Mouse (Mus musculus) thymus, postnatal 10 days (tissue): ENCODE measurements around the gene Cux2.
A peak's percentile ranks its signal among the peaks of the same experiment; 100 is the strongest.

Experiments
- DNase-seq, 2 experiments: peaks; one replicate each; pipeline ENCODE4 v3.0.0; 2021; ENCODE audit warnings: low spot score in 2 of 2

Gene Cux2

DNA sequence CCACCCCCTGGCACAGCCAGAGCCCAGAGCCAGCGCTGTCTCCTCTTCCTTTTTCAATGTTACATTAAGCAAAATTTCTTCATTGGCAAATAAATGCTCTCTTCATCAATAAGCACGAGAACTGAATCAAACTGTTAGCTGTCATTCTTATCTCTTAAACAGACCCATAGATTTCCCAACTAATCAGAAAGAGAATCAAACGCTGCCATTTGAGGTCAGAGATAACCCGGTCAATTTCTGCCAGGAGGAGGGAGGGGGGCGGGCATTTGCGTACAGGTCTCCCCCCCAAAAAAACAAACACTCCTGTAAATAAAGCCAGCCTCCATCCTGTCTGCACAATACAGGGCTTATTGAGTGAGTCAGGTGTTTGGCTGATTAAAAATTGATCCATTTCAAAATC lies 33.2 kb downstream of the Cux2 start:
- no peak for DNase-seq

DNA sequence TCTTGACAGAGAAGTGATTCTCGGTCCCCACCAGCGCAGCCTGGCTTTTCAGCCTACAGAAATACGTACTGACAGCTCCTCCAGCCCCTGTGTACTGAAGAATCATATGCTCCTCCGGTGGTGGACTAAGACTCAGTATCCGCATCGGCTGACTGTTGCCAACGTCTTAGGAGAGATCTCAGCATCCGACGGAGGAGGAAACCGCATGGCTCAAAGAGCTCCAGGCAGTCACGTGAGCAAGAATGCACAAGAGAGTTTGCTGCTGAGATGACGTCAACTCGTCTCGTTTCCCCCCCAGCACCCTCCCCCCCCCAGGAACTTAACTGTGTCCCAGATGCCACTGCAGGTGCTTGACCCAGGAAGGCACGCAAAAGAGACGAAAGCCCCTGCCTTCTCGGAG lies 34.8 kb downstream of the Cux2 start:
- no peak for DNase-seq

DNA sequence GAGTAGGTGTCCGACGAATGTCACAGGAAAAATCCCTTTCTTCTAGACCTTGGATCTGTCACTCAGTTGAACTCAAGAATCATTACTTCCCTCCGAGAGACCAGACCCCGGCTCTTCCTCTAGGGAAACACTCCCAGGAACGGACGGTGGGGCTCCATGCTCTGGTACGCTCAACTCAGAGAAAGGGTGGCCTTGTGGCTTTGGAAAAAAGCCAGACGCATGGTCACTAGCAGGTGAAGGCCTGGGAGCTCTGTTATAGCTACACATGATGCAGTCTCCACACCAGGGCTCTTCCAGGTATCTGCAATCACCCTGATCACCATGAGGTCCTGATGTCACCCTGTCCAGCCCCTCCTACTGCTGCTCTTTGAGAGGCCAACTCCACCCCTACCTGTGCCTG lies 35.2 kb downstream of the Cux2 start:
- DNase-seq, result no peak

DNA sequence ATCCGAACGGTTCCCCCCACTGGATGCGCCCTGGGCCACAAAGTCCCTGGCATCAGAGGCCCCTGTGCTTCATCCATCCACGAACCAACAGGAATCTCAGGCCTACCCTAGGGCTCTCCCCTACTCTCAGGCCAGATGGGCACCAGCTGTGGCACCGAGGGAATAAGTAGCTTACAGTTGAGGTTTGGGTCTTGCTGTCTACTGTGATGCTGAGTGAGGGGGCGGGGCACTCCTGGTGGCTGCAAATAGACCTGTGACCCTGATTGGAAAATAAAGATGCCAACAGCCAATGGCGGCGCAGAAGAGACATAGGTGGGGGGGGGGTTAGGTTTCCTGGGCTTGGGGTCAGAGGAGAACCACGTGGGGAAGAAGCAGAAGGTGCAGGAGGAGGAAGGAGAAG lies 38.6 kb downstream of the Cux2 start:
- DNase-seq, result no peak

DNA sequence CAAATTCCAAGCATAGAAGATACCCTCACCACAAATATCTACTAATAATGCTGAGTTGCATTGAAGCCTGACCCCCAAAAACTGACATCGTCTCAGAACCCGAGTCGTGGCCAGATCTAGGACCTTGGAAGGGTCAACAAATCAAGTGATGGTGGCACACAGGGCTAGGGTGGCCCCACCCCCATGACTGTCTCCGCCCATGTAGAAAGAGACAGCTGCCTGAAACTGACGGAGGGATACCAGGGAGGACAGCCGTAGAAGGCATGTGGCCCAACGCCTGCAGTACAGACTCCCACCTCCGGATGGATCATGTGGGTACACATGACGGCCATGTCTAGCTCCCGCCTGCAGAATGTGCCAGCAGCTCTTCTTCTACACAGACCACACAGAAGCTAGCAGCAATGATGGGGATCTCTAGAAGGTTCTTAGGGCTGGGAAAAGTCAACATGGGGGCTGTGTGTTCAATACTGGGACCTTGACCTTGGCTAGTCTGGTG lies 41.9 kb downstream of the Cux2 start:
- DNase-seq, result no peak

DNA sequence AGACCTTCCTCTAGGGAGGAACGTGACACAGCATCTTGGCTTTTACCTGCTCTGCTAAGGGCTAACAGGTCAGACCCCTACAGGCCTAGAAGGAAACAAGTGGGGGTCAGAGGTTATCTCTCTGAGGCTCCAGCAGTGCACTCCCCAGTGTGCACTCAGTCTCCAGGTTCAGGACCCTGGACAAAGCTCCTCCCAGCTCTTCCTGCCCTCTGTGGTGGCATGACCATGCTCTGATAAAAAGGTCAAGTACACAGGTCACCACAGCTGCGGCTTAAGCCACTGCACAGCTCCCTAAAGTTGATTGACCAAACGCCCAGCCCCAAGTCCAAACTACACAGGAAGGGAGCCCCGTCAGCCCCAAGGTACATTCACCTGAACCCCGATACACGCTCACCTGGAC lies 46.4 kb downstream of the Cux2 start:
- no peak for DNase-seq

DNA sequence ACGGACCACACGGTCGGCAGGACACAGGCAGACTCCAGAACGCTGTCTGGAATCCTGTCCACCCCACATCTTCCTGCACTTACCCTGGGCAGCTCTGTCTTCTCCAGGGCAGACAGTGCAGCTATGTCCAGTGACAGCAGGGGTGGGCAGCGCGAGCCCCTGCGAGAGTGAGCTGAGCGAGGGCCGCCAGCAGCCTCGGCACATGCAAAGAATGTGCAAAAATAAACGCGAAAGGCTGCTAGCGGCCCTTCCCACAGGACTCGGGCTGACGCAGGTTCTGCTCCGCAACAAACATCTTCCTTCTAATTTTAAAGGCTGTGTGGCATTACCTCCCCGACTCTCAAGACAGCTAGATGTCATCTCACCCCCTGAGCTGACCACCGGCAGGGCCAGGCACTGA lies 47.8 kb downstream of the Cux2 start:
- DNase-seq, result no peak

DNA sequence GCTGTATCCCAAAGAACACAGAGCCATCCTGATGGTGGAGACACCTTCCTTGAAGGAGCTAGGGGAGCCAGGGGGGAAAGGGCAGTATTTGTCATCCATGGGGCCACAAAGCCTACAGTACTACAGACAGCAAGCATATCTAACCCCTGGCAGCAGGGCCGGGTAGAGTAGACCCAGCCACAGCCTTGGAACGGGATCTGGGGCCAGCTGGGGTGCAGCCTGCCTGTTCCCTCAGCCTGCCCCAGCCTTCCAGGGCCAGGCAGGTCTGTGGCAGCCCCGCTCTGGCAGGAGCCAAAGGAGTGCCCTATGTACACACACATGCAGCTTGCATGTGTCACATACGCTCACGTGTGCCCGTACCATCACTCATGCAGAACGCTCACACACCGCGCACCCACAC lies 48.6 kb downstream of the Cux2 start:
- no peak for DNase-seq

DNA sequence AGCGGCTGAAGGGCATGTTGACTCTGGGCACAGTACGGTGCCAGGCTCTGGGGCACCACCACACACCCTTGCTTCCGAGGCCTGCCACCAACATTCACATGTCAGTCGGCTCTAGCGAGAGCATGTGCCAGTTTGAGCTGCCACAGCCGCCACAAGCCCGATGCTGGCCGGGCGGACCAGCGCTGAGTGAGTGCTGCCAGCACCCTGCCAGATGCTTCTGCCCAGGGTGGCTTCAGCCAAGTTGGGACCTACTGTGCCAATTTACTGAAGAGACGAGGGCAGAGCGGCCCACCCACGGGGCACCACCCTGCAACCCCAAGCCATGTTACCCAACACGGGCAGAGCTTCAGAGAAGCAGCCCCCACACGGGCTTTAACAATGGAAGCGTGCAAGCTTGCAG lies 49.5 kb downstream of the Cux2 start:
- no peak for DNase-seq

DNA sequence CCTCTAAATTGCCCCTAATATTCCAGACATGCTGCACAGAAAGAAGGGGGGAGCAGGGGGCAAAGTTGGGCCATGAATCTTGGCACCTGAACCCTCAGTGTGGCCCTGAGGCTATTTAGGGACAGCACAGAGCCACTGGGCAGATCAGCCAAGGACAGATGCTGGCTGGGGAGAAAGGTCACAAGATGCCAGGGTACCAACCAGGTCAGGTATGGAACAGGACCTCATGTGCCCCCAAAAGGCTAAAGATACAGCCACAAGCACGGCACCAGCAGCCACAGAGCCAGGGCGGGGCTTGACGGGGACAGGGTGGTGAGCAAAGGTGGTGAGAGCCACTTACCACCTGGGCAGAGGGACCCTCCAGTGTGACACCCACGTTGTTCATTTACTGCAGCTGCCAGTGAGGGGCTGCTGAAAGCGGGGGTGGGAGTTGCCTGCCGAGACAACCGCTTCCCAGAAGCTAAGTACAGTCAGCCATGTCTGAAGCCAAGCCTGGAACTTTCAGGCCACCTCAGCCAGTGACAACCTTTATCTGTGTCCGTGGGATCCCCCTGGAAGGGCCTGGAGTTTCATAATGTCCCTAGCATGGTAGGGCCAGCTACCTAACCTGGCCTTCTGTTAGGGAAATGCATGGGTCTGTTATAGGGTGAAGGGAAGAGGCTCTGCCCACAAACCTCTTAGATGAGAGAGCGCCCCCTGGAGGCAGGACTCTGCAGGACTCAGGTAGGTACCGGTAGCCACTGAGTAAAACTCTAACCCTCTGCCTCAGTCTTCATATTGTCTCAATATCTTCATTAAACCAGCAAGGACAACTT lies 50.7 kb downstream of the Cux2 start:
- DNase-seq, result peak; percentile 23 to 85

DNA sequence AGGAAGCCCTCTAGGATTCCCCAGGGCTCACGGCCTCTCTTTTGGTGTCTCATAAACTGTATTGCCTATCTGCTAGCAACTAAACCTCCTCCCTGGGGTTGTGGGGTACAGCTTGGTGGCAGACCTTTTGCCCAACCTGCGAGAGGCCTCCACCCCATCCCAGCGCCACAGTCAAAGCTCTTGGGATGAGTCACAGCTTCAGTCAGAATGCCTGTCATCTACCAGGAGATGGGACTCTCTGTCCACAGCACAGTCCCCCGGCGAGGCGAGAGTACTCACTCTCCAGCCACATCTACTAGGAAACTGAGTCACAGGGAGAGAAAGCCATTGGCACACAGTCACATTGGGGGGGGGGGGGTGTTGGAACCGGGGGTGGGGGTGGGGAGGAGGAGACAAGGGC lies 51.6 kb downstream of the Cux2 start:
- no peak for DNase-seq

DNA sequence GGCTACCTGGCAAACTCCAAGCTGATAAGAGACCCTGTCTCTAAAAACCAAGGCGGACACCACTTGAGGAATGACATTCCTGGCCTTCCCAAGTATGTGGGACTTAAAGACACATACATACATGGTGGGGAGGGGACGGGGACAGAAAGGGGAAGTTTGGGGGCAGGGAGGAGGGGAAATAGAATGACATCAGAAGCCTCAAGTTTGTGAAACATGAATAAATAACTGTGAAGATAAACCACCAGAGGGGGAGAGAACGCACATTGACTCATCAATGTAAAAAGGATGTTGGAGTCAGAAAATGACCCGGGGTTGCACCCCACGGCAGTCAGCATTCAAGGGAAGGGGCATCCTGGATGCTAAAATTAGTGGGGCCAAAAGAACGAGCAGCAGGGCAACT lies 53.2 kb downstream of the Cux2 start:
- no peak for DNase-seq

DNA sequence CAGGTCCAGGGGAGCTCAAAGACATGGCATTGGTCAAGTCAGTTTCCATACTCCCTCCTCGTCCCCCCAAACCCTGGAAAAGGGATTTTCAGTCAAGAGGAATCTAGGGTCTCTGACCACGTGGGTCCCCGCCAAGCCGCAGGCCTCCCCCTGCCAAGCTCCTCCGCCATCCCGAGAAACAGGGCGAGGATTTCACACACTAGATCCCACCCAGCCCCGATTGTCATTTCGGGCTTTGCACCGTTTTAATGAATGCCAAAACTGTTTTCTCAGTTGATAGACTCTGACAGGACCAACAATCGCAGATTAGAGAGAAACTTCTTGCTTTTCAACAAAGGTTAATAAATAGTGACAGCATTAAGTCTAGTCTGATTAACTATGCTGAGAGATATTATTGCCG lies 55.1 kb downstream of the Cux2 start:
- DNase-seq, result no peak

DNA sequence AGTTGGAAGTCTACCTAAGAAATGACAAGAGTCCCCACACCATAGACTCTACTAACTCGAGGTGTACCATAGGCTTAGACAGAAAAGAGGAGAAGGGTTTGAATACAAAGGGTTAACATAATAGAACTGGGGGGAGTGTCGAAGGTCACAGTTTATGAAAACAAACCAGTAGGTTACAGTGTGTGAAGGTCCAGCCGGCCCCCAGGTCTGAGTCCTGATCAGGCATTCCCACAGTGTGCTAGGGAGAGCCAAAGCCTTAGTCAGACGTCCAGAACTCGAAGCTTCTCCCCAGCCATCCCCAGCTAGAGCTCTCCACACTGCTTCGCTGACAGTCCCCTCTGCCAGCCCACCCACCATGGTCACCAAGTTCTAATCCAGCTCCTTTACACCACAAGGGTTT lies 58.0 kb downstream of the Cux2 start:
- no peak for DNase-seq

DNA sequence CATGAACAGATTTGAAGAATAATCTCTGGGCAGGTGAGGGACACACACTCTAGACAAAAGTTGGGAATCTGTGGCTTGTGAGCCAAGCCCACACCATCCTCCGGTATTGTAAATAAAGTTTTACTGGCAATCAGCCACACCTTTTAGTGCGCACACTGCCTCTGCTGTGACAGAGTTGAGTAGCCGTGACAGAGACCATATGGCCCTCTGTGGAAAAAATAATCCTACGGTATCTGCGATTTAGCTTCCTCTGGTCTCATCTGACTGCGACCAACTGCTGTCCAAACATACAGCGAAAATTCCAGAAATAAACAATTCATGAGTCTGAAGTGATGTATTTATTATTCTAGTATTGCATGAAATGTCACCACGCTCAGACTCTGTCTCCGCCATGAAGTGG lies 64.0 kb downstream of the Cux2 start:
- DNase-seq, result no peak

DNA sequence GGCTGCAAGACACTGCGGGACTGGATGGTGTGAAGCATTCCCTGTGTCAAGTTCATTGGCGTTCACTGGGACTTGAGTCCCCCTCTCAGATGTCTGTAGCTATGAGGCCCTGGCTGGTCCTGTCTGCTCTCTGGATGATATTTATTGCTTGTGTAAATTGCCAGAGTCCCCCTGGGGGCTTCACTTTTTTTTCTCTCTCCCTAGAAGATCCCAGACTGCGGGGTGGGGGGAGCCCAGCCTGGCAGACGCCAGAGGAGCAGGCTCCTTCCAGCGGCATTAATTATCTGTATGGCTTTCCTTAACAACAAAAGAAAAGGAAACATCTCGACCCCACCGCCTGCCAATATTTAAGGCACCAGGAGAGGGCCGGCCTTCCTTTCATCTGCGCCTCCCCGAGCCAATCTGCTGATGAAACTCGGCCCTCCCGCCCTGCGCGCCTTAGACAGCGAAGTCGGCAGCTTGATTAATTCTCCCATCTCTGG lies 68.2 kb downstream of the Cux2 start:
- no peak for DNase-seq

DNA sequence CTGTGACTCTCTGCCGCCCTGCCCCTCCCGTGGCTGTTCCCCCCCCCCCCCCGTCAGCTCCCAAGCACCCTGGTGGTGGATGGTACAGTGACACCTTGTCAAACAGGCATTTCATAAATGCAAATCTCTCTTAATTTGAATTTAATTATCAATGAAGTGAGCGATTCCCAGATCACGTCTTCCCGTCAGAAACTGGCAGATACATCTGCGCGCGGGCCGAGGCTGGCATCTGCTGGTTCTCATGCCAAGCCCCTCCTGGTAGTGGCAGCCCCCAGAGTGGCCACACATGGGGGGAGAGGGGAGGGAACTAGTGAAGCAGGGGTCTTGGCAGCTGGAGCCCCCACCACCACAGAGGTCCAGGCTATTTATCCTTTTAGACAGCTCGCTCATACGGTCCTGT lies 73.6 kb downstream of the Cux2 start:
- no peak for DNase-seq

DNA sequence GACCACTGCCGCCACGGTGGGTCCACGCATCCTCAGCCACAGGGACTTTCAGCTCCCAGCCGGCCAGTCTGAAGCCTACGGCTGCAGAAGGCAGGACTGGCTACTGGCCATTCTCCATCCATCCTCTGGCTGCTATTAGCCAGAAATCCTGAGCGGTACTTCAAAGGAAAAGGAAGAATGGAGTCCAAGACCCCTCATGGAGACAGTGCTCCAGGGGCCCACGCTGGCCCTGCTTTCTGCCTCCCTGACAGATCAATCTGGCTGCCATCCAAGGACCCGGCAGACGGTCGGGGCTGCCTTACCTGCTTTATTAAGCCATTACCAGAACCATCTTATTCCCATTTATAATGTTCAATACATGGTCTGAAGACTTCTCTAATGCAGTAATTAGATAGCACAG lies 76.4 kb downstream of the Cux2 start:
- no peak for DNase-seq

DNA sequence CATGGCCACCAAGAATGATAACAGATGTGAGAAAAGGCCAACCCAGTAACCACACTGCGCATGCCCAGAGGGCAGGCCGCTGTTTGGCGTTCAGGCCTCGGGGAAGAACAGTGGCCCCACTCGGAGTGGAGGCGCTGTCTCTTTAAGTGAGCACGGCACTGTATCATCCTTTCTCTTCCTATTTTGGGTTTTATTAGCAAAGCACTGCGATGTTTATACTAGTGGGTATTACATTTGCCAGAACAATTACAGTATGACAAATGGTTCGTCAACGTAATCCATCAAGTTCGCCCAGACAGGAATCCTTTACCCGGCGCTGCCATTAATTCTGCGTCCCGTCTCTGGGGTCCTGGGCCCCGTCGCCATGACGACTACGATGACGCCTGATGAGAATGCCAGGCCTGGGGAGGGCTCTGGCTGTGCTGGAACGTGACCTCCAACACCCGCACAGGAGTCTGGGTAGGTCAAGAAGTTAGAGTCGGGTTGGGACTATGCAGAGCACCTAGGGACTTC lies 77.2 kb downstream of the Cux2 start:
- no peak for DNase-seq

DNA sequence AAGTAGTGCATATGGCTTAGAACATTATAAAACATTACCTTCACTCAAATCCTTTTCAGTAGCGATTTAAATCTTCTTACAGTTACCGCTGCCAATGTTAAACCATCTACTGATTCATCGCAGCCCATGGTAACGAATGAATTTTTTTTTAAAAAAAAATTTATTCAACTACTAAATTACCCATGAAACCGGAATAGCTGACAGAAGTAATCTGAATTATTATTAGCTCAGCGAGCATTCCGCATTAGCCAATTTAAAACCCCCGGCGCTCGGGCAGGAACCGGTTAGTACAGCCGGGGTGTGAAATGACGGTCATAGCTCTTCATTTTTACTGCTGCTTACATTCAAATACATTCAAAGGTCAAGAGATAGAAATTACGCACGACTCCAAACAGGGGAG lies 80.9 kb downstream of the Cux2 start:
- no peak for DNase-seq

DNA sequence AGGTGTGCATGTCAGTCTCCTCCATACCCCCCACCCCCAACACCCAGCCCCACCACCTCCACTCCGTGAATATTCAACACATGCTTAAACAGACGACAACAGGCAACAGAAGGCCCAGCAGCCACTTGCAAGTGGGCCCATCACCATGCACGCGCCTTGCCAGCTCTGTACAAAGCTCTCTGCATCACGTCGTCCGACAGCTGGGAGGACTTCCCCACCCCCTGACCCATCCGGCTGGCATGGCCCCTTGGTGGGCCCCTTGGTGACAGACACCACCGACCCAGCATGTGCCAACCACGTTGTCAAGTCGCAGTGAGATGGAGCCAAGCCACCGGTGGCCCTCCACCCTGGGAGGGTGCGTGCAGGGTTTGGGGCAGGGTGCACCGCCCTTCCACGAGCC lies 81.5 kb downstream of the Cux2 start:
- DNase-seq, result no peak

DNA sequence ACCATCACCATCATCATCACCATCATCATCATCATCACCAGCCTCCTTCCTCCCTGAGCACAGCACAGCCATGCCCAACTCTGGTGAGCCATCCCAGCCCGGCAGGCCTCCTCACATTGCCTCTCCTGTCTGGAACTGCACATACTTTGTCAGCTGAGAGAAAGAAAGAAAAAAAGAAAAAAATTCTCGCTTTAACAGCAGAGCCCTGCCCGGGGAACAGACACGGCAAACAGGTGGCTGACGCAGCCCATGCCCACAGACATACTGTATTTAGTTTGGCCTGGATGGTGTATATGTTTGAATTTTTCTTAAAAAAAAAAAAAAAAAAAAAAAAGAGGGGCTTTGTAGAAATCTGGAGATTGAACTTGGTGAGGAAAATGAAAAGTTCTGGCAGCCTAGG lies 82.4 kb downstream of the Cux2 start:
- no peak for DNase-seq

DNA sequence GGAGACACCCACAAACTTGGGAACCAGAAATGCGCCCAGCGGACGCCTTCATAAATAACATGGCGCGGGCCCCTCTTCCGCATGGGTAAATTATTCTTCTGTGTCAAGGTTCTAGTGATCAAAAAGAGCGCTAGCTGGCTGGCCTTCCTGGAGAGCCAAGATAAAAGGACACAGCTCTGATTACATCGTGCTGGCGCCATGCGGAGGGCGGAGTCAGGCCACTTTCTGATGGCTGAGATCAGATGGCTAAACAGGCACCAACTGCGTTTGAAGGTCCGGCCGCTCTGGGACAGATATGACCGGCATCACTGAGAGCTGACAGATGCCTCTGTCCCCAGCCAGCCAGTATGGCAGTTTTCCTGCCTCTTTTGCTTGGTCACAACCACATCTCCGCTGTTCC lies 83.0 kb downstream of the Cux2 start:
- DNase-seq, result no peak

DNA sequence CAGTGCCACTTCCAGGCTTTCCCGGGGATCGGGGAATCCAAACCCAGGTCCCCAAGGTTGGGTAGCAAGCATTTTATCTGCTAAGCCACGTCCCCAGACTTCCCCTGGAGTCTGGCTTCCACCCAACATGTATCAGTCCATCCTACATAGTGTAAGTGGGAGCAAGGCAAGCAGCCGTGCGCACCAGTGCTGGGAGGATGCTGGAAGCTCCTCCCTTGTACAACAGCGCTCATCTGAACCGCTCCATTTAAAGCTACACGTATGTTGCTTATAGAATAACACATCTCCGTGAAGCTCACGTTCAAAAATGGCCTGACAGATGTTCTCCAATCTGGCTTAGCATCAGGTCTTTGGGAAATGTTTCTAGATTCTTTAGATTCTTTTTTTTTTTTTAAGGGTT lies 86.9 kb downstream of the Cux2 start:
- no peak for DNase-seq
